Mouse (Mus musculus) erythroblast, embryonic 14.5 days (primary cell): Measurements from ENCODE around the gene Gjb4.

ENCODE experiments used
- GATA1 ChIP-seq: IDR thresholded peaks from 2 replicates; pipeline ENCODE4 v1.6.1; 2012; ENCODE audit warnings: low read length, inconsistent platforms, mixed read lengths
- TAL1 ChIP-seq: IDR thresholded peaks from 3 replicates; pipeline ENCODE4 v1.6.1; 2012; ENCODE audit warnings: low read length, inconsistent platforms, mixed read lengths

- TF ChIP-seq GATA1 (no peak), TAL1 (no peak)
Observed at GRCm38 (mm10) chr4:127349560-127350300, 4.2 kb downstream of the Gjb4 start.
